Mouse (Mus musculus): Measurements from ENCODE around the gene Loxl4. TPM values are rescaled to one million over a fixed set of nuclear protein-coding genes. Genes with fewer than 3 reads are reported as not detected.

The Loxl4 gene
- 2.2 and 2.4 TPM in 2 replicates for polyA plus RNA-seq (2015; fragmentation: Nextera tagmentation; extraction: Ambion mirVana)

DNA sequence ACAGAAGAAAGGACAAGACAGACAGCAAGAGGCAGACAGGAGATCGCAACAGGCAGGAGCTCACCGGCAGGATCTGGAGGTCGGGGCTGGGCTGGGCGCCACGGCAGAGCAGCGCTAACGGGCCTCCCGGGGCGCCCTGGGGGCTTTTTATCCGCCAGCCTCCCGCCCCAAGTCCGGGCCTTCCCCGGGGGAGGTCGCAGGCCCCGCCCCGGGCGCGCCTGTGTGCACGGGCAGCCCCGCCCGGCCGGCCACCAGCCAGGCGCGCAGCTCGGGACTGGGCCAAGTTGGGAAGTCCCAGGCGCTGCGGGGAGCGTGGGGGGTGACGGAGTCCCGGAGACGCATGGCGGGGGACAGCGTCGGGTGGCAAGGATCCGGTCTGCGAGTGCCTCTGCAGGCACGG lies at the start of gene Loxl4:
TSS of gene Loxl4 (minus strand) at position 160 of the 400 bp plus-strand sequence.
- ATAC-seq, result peak; percentile 80
- Histone ChIP-seq H3K4me3 (ENCODE audit: low read length) (peak within 1 kb of the TSS; percentile 52), H3K4me2 (ENCODE audit: low read depth, low read length) (peak within 1 kb of the TSS; percentile 84), H3K9me3 (ENCODE audit: control insufficient read depth, low read length) (no peaks in the 10 kb centered on the region), H3K27ac (ENCODE audit: low read length) (peak within 1 kb of the TSS; percentile 6; the same call in 1 of the 2 replicates), H3K36me3 (ENCODE audit: control insufficient read depth, insufficient read depth, low read length) (no peaks in the 10 kb centered on the region), H3K27me3 (replicated peaks; ENCODE audit: control insufficient read depth, insufficient read depth, low read length) (no peaks in the 10 kb centered on the region; the same call in 1 of the 2 replicates), H3K9ac (ENCODE audit: low read depth, low read length) (peak within 1 kb of the TSS; percentile 62; the same call in 1 of the 2 replicates), H3K4me1 (ENCODE audit: control insufficient read depth, insufficient read depth, low read length) (no peaks in the 10 kb centered on the region; the same call in 1 of the 2 replicates)
- WGBS, result 2% methylated on average over 37 of the region's 37 CpGs

DNA sequence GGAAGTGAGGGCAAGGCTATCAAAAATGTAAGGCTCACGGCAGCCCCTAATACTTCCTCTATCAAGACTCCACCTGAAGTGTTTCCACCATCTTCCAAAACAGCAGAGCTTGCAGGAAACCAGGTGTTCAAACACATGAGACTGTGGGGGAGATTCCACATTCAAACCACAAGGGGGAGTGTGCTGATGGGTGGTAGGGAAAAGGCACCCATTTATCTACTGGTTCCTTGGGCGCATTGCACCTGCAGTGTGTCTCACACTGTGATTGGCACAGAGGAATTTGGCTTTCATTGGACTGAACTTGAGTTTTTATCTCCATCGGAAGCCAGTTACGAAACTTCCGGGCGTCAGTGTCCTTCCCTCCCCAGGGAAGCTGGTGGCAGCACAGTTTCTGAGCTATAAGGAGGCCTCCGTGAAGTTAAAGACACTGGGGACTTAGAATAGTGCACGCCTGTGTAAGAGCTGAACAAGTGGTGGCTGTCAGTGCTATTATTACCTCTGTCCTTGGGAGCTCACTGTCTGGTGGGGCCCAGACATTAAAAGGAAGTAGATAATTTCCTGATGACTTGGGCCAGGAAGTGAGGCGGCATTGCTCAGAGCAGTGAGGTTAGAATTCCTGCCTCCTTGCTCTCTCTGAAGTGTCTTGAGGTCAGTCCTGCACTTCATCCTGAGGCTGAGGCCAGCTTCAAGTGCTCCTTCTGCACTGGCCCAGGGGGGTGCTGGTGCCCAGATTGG lies 49.0 kb upstream of the Loxl4 start:
- no peak overlapping the region for H3K4me2 ChIP-seq (ENCODE audit: low read depth, low read length)
- no peak overlapping the region for H3K4me3 ChIP-seq (ENCODE audit: low read length)
- WGBS, result 78% methylated on average over 9 of the region's 9 CpGs
- peaks cover 7% of the 10 kb centered on the region; the same call in 1 of the 2 replicates for H3K4me1 ChIP-seq (ENCODE audit: control insufficient read depth, insufficient read depth, low read length)
- no peaks in the 10 kb centered on the region for H3K36me3 ChIP-seq (ENCODE audit: control insufficient read depth, insufficient read depth, low read length)
- no peaks in the 10 kb centered on the region for H3K9me3 ChIP-seq (ENCODE audit: control insufficient read depth, low read length)
- no peak overlapping the region for H3K27ac ChIP-seq (ENCODE audit: low read length)
- ATAC-seq, result peak; percentile 46
- no peak overlapping the region for H3K9ac ChIP-seq (ENCODE audit: low read depth, low read length)
- no peaks in the 10 kb centered on the region for H3K27me3 ChIP-seq (replicated peaks; ENCODE audit: control insufficient read depth, insufficient read depth, low read length)

DNA sequence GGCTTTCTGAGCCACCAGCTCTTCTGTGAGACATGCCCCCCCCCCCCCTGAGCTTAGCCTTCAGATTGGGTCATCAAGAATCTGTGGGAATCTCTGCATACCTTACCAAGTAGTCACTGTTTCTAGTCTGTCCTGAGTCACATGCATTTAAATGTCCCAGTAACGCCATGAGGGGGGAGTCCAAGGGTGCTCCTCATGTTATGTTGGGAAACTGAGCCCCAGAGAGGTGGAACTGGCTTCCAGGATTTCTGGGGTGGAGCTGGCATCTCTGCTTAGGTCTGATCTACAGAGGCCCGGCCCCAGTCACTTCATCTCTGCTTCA lies 47.6 kb upstream of the Loxl4 start:
- Histone ChIP-seq H3K27ac (ENCODE audit: low read length) (no peak overlapping the region), H3K9me3 (ENCODE audit: control insufficient read depth, low read length) (no peaks in the 10 kb centered on the region), H3K4me3 (ENCODE audit: low read length) (no peak overlapping the region), H3K27me3 (replicated peaks; ENCODE audit: control insufficient read depth, insufficient read depth, low read length) (no peaks in the 10 kb centered on the region; the same call in 1 of the 2 replicates), H3K4me1 (ENCODE audit: control insufficient read depth, insufficient read depth, low read length) (peaks cover 7% of the 10 kb centered on the region; the same call in 1 of the 2 replicates), H3K36me3 (ENCODE audit: control insufficient read depth, insufficient read depth, low read length) (no peaks in the 10 kb centered on the region), H3K9ac (ENCODE audit: low read depth, low read length) (no peak overlapping the region), H3K4me2 (ENCODE audit: low read depth, low read length) (no peak overlapping the region)
- WGBS, result 84% methylated on average over 2 of the region's 2 CpGs
- ATAC-seq, result no peak

DNA sequence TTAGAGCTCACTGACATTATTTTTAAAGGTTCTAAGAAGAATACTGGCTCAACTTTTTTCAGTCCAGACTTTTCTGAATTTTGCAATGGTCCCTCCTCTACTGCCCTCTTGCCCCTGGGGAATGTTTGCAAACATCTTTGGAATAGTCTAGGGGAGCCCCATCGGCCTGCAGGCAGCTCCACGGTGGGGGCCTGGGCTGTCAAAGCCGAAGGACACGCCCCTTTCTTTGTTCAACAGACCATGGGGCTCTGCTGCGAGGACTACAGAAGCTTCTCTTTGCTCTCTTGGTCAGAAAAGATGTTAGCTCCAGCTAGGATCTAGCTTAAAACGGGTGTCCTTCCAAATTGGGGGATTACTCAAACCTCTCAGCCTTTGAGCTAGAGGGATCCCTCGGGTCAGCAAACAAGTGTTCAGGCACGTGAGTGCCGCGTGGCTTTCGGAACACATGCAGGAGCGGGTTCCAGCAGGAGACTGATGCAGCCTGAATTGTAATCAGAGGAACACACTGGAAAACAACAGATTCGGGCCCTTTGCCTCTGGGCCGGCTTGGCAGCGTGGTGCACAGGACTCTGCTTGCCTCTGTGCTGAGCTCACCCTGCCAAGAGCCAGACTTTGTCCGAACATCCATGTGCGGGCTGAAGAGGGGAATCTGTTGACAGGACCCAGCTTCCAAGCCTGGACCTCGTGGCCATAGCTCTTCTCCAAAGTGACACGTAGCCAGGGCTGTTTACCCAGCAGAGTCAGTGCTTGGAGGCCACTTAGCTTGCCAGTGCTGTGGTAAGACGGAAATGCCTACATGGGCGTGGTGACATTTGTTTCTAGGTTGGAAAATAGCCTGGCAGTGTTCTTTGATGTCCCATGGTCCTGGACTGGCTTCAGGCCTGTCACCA lies 47.0 kb upstream of the Loxl4 start:
- Histone ChIP-seq H3K27ac (ENCODE audit: low read length) (no peak overlapping the region), H3K36me3 (ENCODE audit: control insufficient read depth, insufficient read depth, low read length) (no peaks in the 10 kb centered on the region), H3K4me1 (ENCODE audit: control insufficient read depth, insufficient read depth, low read length) (peaks cover 7% of the 10 kb centered on the region; the same call in 1 of the 2 replicates), H3K9ac (ENCODE audit: low read depth, low read length) (no peak overlapping the region), H3K4me2 (ENCODE audit: low read depth, low read length) (no peak overlapping the region), H3K9me3 (ENCODE audit: control insufficient read depth, low read length) (no peaks in the 10 kb centered on the region), H3K27me3 (replicated peaks; ENCODE audit: control insufficient read depth, insufficient read depth, low read length) (no peaks in the 10 kb centered on the region; the same call in 1 of the 2 replicates), H3K4me3 (ENCODE audit: low read length) (no peak overlapping the region)
- WGBS, result 50% methylated on average over 21 of the region's 21 CpGs
- ATAC-seq, result no peak

DNA sequence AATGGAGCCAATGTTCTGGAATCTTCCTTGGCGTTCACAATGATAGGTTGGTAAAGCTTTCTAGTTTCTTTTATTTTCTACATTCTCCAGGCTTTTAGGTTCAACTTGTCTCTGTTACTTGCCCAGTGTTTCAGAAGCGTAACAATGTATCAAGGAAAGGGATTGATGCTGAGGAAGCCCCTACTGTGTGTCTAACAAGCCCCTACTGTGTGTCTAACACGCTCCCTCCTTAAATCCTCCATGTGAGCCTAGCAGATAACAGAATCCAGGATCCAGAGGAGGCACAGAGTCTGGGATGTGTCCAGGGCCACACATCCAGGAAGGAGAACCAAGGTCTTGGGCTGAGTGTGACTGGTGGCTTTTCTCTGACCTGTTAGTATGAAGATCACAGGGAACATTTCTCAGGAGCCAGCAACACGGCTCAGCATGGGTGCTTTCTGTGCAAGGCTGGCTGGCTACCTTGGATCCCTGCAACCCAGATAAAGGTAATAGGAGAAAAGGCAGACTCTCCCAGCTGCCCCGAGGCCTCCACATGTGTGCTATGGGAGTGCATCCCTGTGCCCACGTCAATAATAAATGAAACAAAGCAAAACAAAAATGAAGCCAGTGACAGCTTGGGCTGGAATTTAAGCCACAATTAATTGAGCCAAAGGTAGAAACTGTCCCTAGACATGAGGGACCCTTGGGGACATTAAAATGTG lies 46.0 kb upstream of the Loxl4 start:
- H3K9me3 ChIP-seq (ENCODE audit: control insufficient read depth, low read length), result no peaks in the 10 kb centered on the region
- H3K27ac ChIP-seq (ENCODE audit: low read length), result no peak overlapping the region
- H3K27me3 ChIP-seq (replicated peaks; ENCODE audit: control insufficient read depth, insufficient read depth, low read length), result no peaks in the 10 kb centered on the region; the same call in 1 of the 2 replicates
- peaks cover 7% of the 10 kb centered on the region; the same call in 1 of the 2 replicates for H3K4me1 ChIP-seq (ENCODE audit: control insufficient read depth, insufficient read depth, low read length)
- H3K4me2 ChIP-seq (ENCODE audit: low read depth, low read length), result no peak overlapping the region
- no peak for ATAC-seq
- no peak overlapping the region for H3K4me3 ChIP-seq (ENCODE audit: low read length)
- no peaks in the 10 kb centered on the region for H3K36me3 ChIP-seq (ENCODE audit: control insufficient read depth, insufficient read depth, low read length)
- WGBS, result 80% methylated on average over 6 of the region's 6 CpGs
- H3K9ac ChIP-seq (ENCODE audit: low read depth, low read length), result no peak overlapping the region

DNA sequence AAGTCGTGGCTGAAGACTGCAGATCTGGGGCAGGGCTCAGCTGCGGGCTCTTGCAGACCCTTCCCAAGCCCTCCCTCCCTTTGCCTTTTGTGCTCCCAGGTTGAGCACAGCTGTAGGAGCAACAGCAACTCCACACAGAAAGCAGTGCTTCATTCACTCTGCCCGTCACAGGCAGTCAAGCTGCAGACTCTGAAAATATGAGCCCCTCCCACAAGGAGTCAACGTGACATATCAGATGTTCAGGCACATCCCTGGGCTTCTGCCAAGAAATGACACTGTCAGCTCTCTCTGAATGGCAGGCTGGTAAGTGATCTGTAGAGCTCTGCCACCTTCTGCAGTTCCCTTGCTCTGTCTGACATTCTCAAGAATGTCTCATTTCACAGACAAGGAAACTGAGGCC lies 45.2 kb upstream of the Loxl4 start:
- H3K27me3 ChIP-seq (replicated peaks; ENCODE audit: control insufficient read depth, insufficient read depth, low read length), result no peaks in the 10 kb centered on the region; the same call in 1 of the 2 replicates
- no peaks in the 10 kb centered on the region for H3K9me3 ChIP-seq (ENCODE audit: control insufficient read depth, low read length)
- H3K36me3 ChIP-seq (ENCODE audit: control insufficient read depth, insufficient read depth, low read length), result no peaks in the 10 kb centered on the region
- no peak for ATAC-seq
- H3K4me3 ChIP-seq (ENCODE audit: low read length), result no peak overlapping the region
- no peak overlapping the region for H3K4me2 ChIP-seq (ENCODE audit: low read depth, low read length)
- H3K27ac ChIP-seq (ENCODE audit: low read length), result no peak overlapping the region
- H3K9ac ChIP-seq (ENCODE audit: low read depth, low read length), result no peak overlapping the region
- 48% methylated on average over 4 of the region's 4 CpGs for WGBS
- H3K4me1 ChIP-seq (ENCODE audit: control insufficient read depth, insufficient read depth, low read length), result peaks cover 9% of the 10 kb centered on the region; the same call in 1 of the 2 replicates

DNA sequence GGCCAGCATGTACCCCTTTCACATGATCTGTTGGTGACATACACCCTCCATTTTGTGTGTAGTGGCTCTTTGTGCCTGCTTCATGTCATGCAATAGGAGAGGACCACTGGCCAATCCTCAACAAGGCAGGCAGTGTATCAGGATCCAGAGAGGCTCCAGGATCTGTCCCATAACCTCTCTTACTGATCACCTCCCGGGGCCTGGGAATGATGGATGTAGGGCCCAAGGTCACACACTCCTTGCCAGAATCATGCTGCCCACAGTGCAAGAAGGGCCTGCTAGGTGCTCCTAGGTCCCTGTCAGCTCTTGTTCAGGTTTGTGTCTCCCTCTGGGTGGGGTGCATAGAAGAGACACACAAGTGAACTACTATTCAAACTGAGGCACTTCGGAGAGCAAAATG lies 44.7 kb upstream of the Loxl4 start:
- no peak overlapping the region for H3K4me2 ChIP-seq (ENCODE audit: low read depth, low read length)
- no peak overlapping the region for H3K9ac ChIP-seq (ENCODE audit: low read depth, low read length)
- no peaks in the 10 kb centered on the region; the same call in 1 of the 2 replicates for H3K27me3 ChIP-seq (replicated peaks; ENCODE audit: control insufficient read depth, insufficient read depth, low read length)
- no peak overlapping the region for H3K4me3 ChIP-seq (ENCODE audit: low read length)
- no peak overlapping the region for H3K27ac ChIP-seq (ENCODE audit: low read length)
- WGBS, result 72% methylated on average over 2 of the region's 2 CpGs
- peaks cover 9% of the 10 kb centered on the region; the same call in 1 of the 2 replicates for H3K4me1 ChIP-seq (ENCODE audit: control insufficient read depth, insufficient read depth, low read length)
- no peaks in the 10 kb centered on the region for H3K36me3 ChIP-seq (ENCODE audit: control insufficient read depth, insufficient read depth, low read length)
- ATAC-seq, result no peak
- no peaks in the 10 kb centered on the region for H3K9me3 ChIP-seq (ENCODE audit: control insufficient read depth, low read length)

DNA sequence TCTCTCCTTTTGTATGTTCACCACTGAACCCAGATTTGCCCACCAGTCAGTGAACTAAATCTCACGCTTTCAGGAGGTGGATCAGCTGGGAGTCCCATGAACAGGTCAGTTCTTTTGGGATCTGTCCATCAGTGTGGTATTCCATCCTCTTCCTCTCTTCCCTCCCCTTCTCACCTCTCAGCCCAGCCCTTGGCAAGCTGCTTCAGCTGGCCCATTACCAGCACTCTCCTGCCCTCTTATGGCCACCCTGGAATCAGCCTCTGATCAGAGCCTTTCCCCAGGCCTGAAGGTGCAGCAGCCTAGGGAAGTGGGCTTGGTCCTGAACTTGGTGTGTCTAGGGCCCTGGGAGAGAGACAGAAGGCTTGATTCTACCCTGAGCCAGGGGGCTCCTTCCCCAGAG lies 42.4 kb upstream of the Loxl4 start:
- H3K9me3 ChIP-seq (ENCODE audit: control insufficient read depth, low read length), result no peaks in the 10 kb centered on the region
- peaks cover 9% of the 10 kb centered on the region; the same call in 1 of the 2 replicates for H3K4me1 ChIP-seq (ENCODE audit: control insufficient read depth, insufficient read depth, low read length)
- H3K36me3 ChIP-seq (ENCODE audit: control insufficient read depth, insufficient read depth, low read length), result no peaks in the 10 kb centered on the region
- no peaks in the 10 kb centered on the region; the same call in 1 of the 2 replicates for H3K27me3 ChIP-seq (replicated peaks; ENCODE audit: control insufficient read depth, insufficient read depth, low read length)
- no peak overlapping the region for H3K4me3 ChIP-seq (ENCODE audit: low read length)
- no peak overlapping the region for H3K4me2 ChIP-seq (ENCODE audit: low read depth, low read length)
- H3K9ac ChIP-seq (ENCODE audit: low read depth, low read length), result no peak overlapping the region
- ATAC-seq, result peak; percentile 53; the same call in 1 of the 2 replicates
- H3K27ac ChIP-seq (ENCODE audit: low read length), result no peak overlapping the region
- 44% methylated on average over 1 of the region's 1 CpGs for WGBS

DNA sequence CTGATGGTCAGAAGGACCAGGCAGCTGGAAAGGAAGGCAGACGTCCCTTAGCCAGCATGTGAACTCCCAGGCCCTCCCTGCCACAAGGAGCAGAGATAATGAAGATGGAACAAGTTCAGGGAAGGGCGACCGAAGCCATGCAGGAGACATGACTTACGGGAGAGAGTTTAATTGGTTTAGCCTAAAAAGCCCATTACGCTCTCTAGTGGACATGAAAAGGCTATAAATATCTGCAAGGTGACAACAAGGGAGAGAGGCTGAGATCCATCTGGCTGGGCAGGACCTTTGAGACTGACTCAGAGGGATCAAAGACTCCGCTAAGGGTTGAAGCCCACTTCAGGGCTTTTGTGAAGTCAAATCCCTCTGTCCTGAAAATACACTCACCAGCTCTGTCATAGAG lies 40.5 kb upstream of the Loxl4 start:
- no peak for ATAC-seq
- H3K27me3 ChIP-seq (replicated peaks; ENCODE audit: control insufficient read depth, insufficient read depth, low read length), result no peaks in the 10 kb centered on the region; the same call in 1 of the 2 replicates
- no peak overlapping the region for H3K4me2 ChIP-seq (ENCODE audit: low read depth, low read length)
- 29% methylated on average over 6 of the region's 6 CpGs for WGBS
- no peaks in the 10 kb centered on the region for H3K9me3 ChIP-seq (ENCODE audit: control insufficient read depth, low read length)
- H3K27ac ChIP-seq (ENCODE audit: low read length), result no peak overlapping the region
- no peak overlapping the region for H3K9ac ChIP-seq (ENCODE audit: low read depth, low read length)
- no peaks in the 10 kb centered on the region for H3K36me3 ChIP-seq (ENCODE audit: control insufficient read depth, insufficient read depth, low read length)
- 0 out of 2 replicates have a peak, but pooled peaks cover 2% of the 10 kb centered on the region for H3K4me1 ChIP-seq (ENCODE audit: control insufficient read depth, insufficient read depth, low read length)
- no peak overlapping the region for H3K4me3 ChIP-seq (ENCODE audit: low read length)
